Mouse (Mus musculus) CH12.LX (cell line): Measurements from ENCODE around the gene Ces4a.

Experiments
- CTCF ChIP-seq, 2 experiments: IDR thresholded peaks in 1 of 2; conservative IDR thresholded peaks in 1 of 2; 2 replicates each; pipeline ENCODE4 v1.5.1; 2011 to 2012; ENCODE audit warnings: low read depth in 2 of 2, low read length in 2 of 2, improper control_type of control experiment in 1 of 2, inconsistent platforms in 1 of 2, mild to moderate bottlenecking in 1 of 2, moderate library complexity in 1 of 2
- E2F4 ChIP-seq: IDR thresholded peaks from 2 replicates; pipeline ENCODE4 v1.6.1; 2011; ENCODE audit warnings: low read depth, low read length, improper control_type of control experiment; ENCODE audit not compliant: insufficient replicate concordance
- EP300 ChIP-seq: IDR thresholded peaks from 2 replicates; pipeline ENCODE4 v1.6.1; 2011; ENCODE audit warnings: low read length, improper control_type of control experiment
- MAX ChIP-seq: IDR thresholded peaks from 2 replicates; pipeline ENCODE4 v1.6.1; 2011; ENCODE audit warnings: low read length, improper control_type of control experiment
- MAZ ChIP-seq: IDR thresholded peaks from 2 replicates; pipeline ENCODE4 v1.6.1; 2012; ENCODE audit warnings: low read depth, mild to moderate bottlenecking, inconsistent platforms, low read length, improper control_type of control experiment, moderate library complexity
- MYC ChIP-seq: IDR thresholded peaks from 2 replicates; pipeline ENCODE4 v1.6.1; 2011; ENCODE audit warnings: low read depth, mild to moderate bottlenecking, improper control_type of control experiment, low read length
- POLR2A ChIP-seq: IDR thresholded peaks from 2 replicates; pipeline ENCODE4 v1.6.1; 2011; ENCODE audit warnings: low read depth, mild to moderate bottlenecking, improper control_type of control experiment, low read length
- SIN3A ChIP-seq: IDR thresholded peaks from 2 replicates; pipeline ENCODE4 v1.6.1; 2012; ENCODE audit warnings: low read length, improper control_type of control experiment, inconsistent platforms

- no peak for TF ChIP-seq E2F4
- no peak for TF ChIP-seq POLR2A
- no peak for TF ChIP-seq CTCF (conservative IDR thresholded peaks at IDR 0.05 in 1 of 2, IDR thresholded peaks at IDR 0.05 in 1 of 2; ENCODE audit: low read depth in 2 of 2, low read length in 2 of 2)
- no peak for TF ChIP-seq MYC
- no peak for TF ChIP-seq MAX
- no peak for TF ChIP-seq SIN3A
- no peak for TF ChIP-seq MAZ
- no peak for TF ChIP-seq EP300
Measured at GRCm38 (mm10) chr8:105083449-105084050, 48.0 kb upstream of the Ces4a start, which contains the start of gene Ces3b.
